9 mouse cellular contexts compared by ENCODE assay signal in the genomic region with DNA sequence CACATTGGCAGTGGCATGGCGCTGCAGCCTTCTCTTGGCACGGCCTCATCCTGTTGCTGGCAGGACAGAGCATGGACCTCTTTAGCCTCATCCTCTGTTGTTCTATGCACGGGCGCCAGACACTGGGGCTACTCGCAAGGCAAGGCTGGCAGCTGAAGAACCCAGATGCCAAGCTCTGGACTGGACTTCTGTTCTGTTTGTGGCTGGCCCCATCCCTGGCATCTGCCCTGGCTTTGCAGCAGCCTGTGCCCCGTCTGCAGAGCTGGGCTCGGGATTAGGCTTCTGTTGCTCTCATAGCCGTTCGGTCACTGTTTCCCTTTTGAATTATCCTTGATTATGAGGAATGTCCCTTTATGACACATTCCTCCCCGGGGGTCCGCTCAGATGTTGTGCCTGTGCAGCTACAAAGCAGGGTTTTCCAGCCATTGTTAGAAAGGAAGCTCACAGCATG.
DNase-seq lines count a peak whose midpoint lies in the region; ATAC-seq lines count a peak whose summit lies in the region.
"Had no signal": no experiment of that assay in that cellular context is flagged by ENCODE, and none has a peak within 500 bp of the region (broad histone marks: within the 10 kb centered on the region; RNA-seq: fewer than 3 reads in every experiment).

No protein-coding gene starts in this region.

- ATAC-seq in hindbrain, embryonic 15.5 days (ENCODE audit: low FRiP score, low read depth) = peak; percentile 79
- ATAC-seq in hindbrain, embryonic 11.5 days (ENCODE audit: low FRiP score) = no peak
- peak; percentile 79 for ATAC-seq in midbrain, embryonic 15.5 days (replicated peaks)
- ATAC-seq in intestine, embryonic 15.5 days = no peak

- intact Hi-C loops in gastrocnemius, postnatal 14 days (cut with DNase I; ENCODE audit: low total_unique reads) = no loop called here
- intact Hi-C loops in heart, postnatal 25 days (cut with DNase I) = no loop called here

- peak overlapping the region; percentile 28 for H3K4me2 ChIP-seq in hindbrain, embryonic 15.5 days
- H3K4me2 ChIP-seq in hindbrain, embryonic 11.5 days (replicated peaks; ENCODE audit: low read depth, low read length) = no peak overlapping the region
- H3K4me2 ChIP-seq in midbrain, embryonic 15.5 days = peak overlapping the region; percentile 13; the same call in 1 of the 2 replicates
- H3K4me2 ChIP-seq in intestine, embryonic 15.5 days (replicated peaks) = no peak overlapping the region
- H3K4me2 ChIP-seq: liver, embryonic 11.5 days had no signal

- H3K9ac ChIP-seq in hindbrain, embryonic 15.5 days = no peak overlapping the region
- no peak overlapping the region for H3K9ac ChIP-seq in hindbrain, embryonic 11.5 days (ENCODE audit: low read depth, low read length)
- H3K9ac ChIP-seq in midbrain, embryonic 15.5 days = no peak overlapping the region
- no peak overlapping the region for H3K9ac ChIP-seq in intestine, embryonic 15.5 days

- no peak for DNase-seq in hindbrain, embryonic 11.5 days (ENCODE audit: low spot score)
- peak; percentile 10 to 14 for DNase-seq in cerebellum, adult 18-20 months
- DNase-seq in gastrocnemius, postnatal 14 days = peak; percentile 24
- DNase-seq in heart, postnatal 25 days (ENCODE audit: low spot score) = no peak
- no peak for DNase-seq in lung, postnatal 10 days

- H3K4me3 ChIP-seq in hindbrain, embryonic 15.5 days = no peak overlapping the region
- H3K4me3 ChIP-seq in hindbrain, embryonic 11.5 days (ENCODE audit: low read depth, low read length) = no peak overlapping the region
- no peak overlapping the region for H3K4me3 ChIP-seq in midbrain, embryonic 15.5 days
- H3K4me3 ChIP-seq in intestine, embryonic 15.5 days (replicated peaks) = no peak overlapping the region

- peak overlapping the region; percentile 51; the same call in 1 of the 2 replicates for H3K27ac ChIP-seq in hindbrain, embryonic 15.5 days (replicated peaks)
- no peak overlapping the region for H3K27ac ChIP-seq in hindbrain, embryonic 11.5 days (ENCODE audit: low read depth, low read length)
- H3K27ac ChIP-seq in midbrain, embryonic 15.5 days = no peak overlapping the region
- H3K27ac ChIP-seq in intestine, embryonic 15.5 days = no peak overlapping the region

- 40% methylated on average over 11 of the region's 11 CpGs for WGBS in hindbrain, embryonic 15.5 days
- 69% methylated on average over 11 of the region's 11 CpGs for WGBS in hindbrain, embryonic 11.5 days
- 44% methylated on average over 11 of the region's 11 CpGs for WGBS in midbrain, embryonic 15.5 days
- WGBS in intestine, embryonic 15.5 days = 75% methylated on average over 11 of the region's 11 CpGs

- 0 out of 2 replicates have a peak, but pooled peaks cover 5% of the 10 kb centered on the region for H3K4me1 ChIP-seq in hindbrain, embryonic 15.5 days (replicated peaks)
- H3K4me1 ChIP-seq in hindbrain, embryonic 11.5 days (replicated peaks; ENCODE audit: control insufficient read depth, insufficient read depth, low read length) = no peaks in the 10 kb centered on the region
- H3K4me1 ChIP-seq in midbrain, embryonic 15.5 days = peaks cover 3% of the 10 kb centered on the region; the same call in 1 of the 2 replicates
- H3K4me1 ChIP-seq in intestine, embryonic 15.5 days (replicated peaks) = no peaks in the 10 kb centered on the region

- no peaks in the 10 kb centered on the region for H3K27me3 ChIP-seq in hindbrain, embryonic 15.5 days
- H3K27me3 ChIP-seq in hindbrain, embryonic 11.5 days (ENCODE audit: control insufficient read depth, insufficient read depth, low read length) = no peaks in the 10 kb centered on the region
- H3K27me3 ChIP-seq in midbrain, embryonic 15.5 days (replicated peaks) = no peaks in the 10 kb centered on the region
- H3K27me3 ChIP-seq in intestine, embryonic 15.5 days (replicated peaks) = no peaks in the 10 kb centered on the region

- H3K36me3 ChIP-seq in hindbrain, embryonic 15.5 days = no peaks in the 10 kb centered on the region
- no peaks in the 10 kb centered on the region for H3K36me3 ChIP-seq in hindbrain, embryonic 11.5 days (ENCODE audit: control insufficient read depth, insufficient read depth, low read length)
- H3K36me3 ChIP-seq in midbrain, embryonic 15.5 days (replicated peaks) = no peaks in the 10 kb centered on the region
- no peaks in the 10 kb centered on the region for H3K36me3 ChIP-seq in intestine, embryonic 15.5 days

- H3K9me3 ChIP-seq in hindbrain, embryonic 15.5 days = no peaks in the 10 kb centered on the region
- H3K9me3 ChIP-seq in hindbrain, embryonic 11.5 days (ENCODE audit: control insufficient read depth, low read length) = no peaks in the 10 kb centered on the region
- no peaks in the 10 kb centered on the region for H3K9me3 ChIP-seq in midbrain, embryonic 15.5 days
- H3K9me3 ChIP-seq in intestine, embryonic 15.5 days = no peaks in the 10 kb centered on the region

Comparison
In these comparisons a context has a peak if more than half of its experiments do, and no peak if none do; other contexts are left out.
1. ATAC-seq: peak in hindbrain, embryonic 15.5 days (single experiment) and midbrain, embryonic 15.5 days (single experiment); none in hindbrain, embryonic 11.5 days (single experiment) and intestine, embryonic 15.5 days (single experiment).
2. H3K4me2 ChIP-seq: peak in hindbrain, embryonic 15.5 days (single experiment) and midbrain, embryonic 15.5 days (single experiment); none in hindbrain, embryonic 11.5 days (single experiment) and intestine, embryonic 15.5 days (single experiment).
3. DNase-seq: peak in cerebellum, adult 18-20 months (2 of 2) and gastrocnemius, postnatal 14 days (single experiment); none in hindbrain, embryonic 11.5 days (single experiment), heart, postnatal 25 days (single experiment) and lung, postnatal 10 days (single experiment).